Mouse (Mus musculus) G1E (cell line): ENCODE results near the gene Hs2st1. TPM values are rescaled to one million over a fixed set of nuclear protein-coding genes. Genes with fewer than 3 reads are reported as not detected.

Experiments used
- ATAC-seq: 2 replicates; pipeline ENCODE4 v1.8.0; 2016; ENCODE audit warnings: mild to moderate bottlenecking; ENCODE audit not compliant: insufficient number of reproducible peaks, poor library complexity, low FRiP score, severe bottlenecking; ENCODE audit errors: extremely low read depth
- DNase-seq: peaks from one replicate; pipeline ENCODE4 v3.0.0; 2012; ENCODE audit warnings: low spot score
- H3K27me3 ChIP-seq: 2 replicates; pipeline ENCODE4 v1.6.1; 2012; ENCODE audit warnings: mild to moderate bottlenecking, low read length, inconsistent platforms; ENCODE audit not compliant: insufficient read depth
- H3K36me3 ChIP-seq: replicated peaks from 2 replicates; pipeline ENCODE3; 2012; ENCODE audit warnings: mild to moderate bottlenecking, inconsistent platforms
- H3K4me1 ChIP-seq: 2 replicates; pipeline ENCODE4 v1.6.1; 2012; ENCODE audit warnings: low read depth, low read length, inconsistent platforms, mixed read lengths; ENCODE audit not compliant: insufficient read depth
- H3K4me3 ChIP-seq: 2 replicates; pipeline ENCODE4 v1.5.1; 2012; ENCODE audit warnings: low read depth, mild to moderate bottlenecking, inconsistent platforms, low read length, moderate library complexity, mixed read lengths
- H3K9me3 ChIP-seq: replicated peaks from 2 replicates; pipeline ENCODE4 v1.6.1; 2012; ENCODE audit warnings: inconsistent platforms
- CTCF ChIP-seq: IDR thresholded peaks from 2 replicates; pipeline ENCODE4 v1.5.1; 2012; ENCODE audit warnings: low read depth, low read length, inconsistent platforms, mixed read lengths
- GATA1 ChIP-seq: IDR thresholded peaks from 2 replicates; pipeline ENCODE4 v1.6.1; 2012; ENCODE audit warnings: borderline replicate concordance, low read length, inconsistent platforms, mixed read lengths
- GATA2 ChIP-seq: IDR thresholded peaks from 2 replicates; pipeline ENCODE4 v1.6.1; 2012; ENCODE audit warnings: low read depth, low read length, inconsistent platforms, borderline replicate concordance
- POLR2AphosphoS5 ChIP-seq: IDR thresholded peaks from 2 replicates; pipeline ENCODE4 v1.6.1; 2012; ENCODE audit warnings: low read depth, low read length, inconsistent platforms; ENCODE audit not compliant: insufficient replicate concordance
- TAL1 ChIP-seq: conservative IDR thresholded peaks from 2 replicates; pipeline ENCODE4 v1.6.1; 2012; ENCODE audit warnings: low read depth, low read length, inconsistent platforms, mixed read lengths
- polyA plus RNA-seq: library from polyadenylated mRNA; stranded (reverse); fragments of >175 nt; gene quantifications from 2 replicates; pipeline ENCODE4 v1.2.3, GENCODE M21; 2012
- total RNA-seq, 2 experiments: library from RNA; stranded (forward) in 1 of 2; stranded (reverse) in 1 of 2; fragments of 200-1000 nt in 1 of 2; fragments of >200 nt in 1 of 2; fragmentation: Nextera tagmentation in 1 of 2; gene quantifications; 2 replicates each; pipeline ENCODE4 v1.2.3; 2014 to 2017

Gene Hs2st1
- total and polyA plus RNA-seq, 3 experiments: 6.1 to 40.6 (median 37.8) TPM

GRCm38 (mm10) chr3:144433039-144433438, 136.9 kb downstream of the Hs2st1 start:
- no peak for DNase-seq
- no peak for TF ChIP-seq TAL1
- TF ChIP-seq GATA1: no peak
- TF ChIP-seq GATA2: no peak
- no peak for TF ChIP-seq CTCF
- TF ChIP-seq POLR2AphosphoS5: no peak
- no peak for ATAC-seq

GRCm38 (mm10) chr3:144432143-144432577, 137.8 kb downstream of the Hs2st1 start:
- TF ChIP-seq GATA2 (no peak), TAL1 (no peak), GATA1 (no peak), POLR2AphosphoS5 (no peak), CTCF (no peak)
- DNase-seq: no peak

More at GRCm38 (mm10) chr3:144433039-144433438, 136.9 kb downstream of the Hs2st1 start:
- Histone ChIP-seq H3K36me3 (peaks cover 67% of the 10 kb centered on the region), H3K4me3 (no peak overlapping the region), H3K4me1 (peaks cover 22% of the 10 kb centered on the region), H3K27me3 (no peaks in the 10 kb centered on the region), H3K9me3 (no peaks in the 10 kb centered on the region)

GRCm38 (mm10) chr3:144428514-144429431, 141.2 kb downstream of the Hs2st1 start:
- Histone ChIP-seq H3K9me3 (no peaks in the 10 kb centered on the region), H3K4me3 (no peak overlapping the region), H3K36me3 (peaks cover 50% of the 10 kb centered on the region), H3K4me1 (peaks cover 24% of the 10 kb centered on the region), H3K27me3 (no peaks in the 10 kb centered on the region)
- TF ChIP-seq GATA2 (no peak), TAL1 (peak; percentile 46; the same call in 1 of the 2 replicates), POLR2AphosphoS5 (no peak)
- DNase-seq: peak; percentile 11
- peak; percentile 88 for ATAC-seq

More at GRCm38 (mm10) chr3:144432143-144432577, 137.8 kb downstream of the Hs2st1 start:
- Histone ChIP-seq H3K4me3 (no peak overlapping the region), H3K27me3 (no peaks in the 10 kb centered on the region), H3K4me1 (peaks cover 22% of the 10 kb centered on the region), H3K9me3 (no peaks in the 10 kb centered on the region), H3K36me3 (peaks cover 64% of the 10 kb centered on the region)
- no peak for ATAC-seq

- H3K9me3 ChIP-seq: no peaks in the 10 kb centered on the region
- H3K27me3 ChIP-seq: peaks cover 1% of the 10 kb centered on the region; the same call in 1 of the 2 replicates
- no peak for TF ChIP-seq POLR2AphosphoS5
- no peak for TF ChIP-seq GATA2
- TF ChIP-seq CTCF: no peak
- no peak for TF ChIP-seq GATA1
- H3K4me1 ChIP-seq: peaks cover 16% of the 10 kb centered on the region
- H3K4me3 ChIP-seq: no peak overlapping the region
- H3K36me3 ChIP-seq: peaks cover 24% of the 10 kb centered on the region
- no peak for ATAC-seq
- DNase-seq: no peak
Measured at GRCm38 (mm10) chr3:144425041-144425448, 144.9 kb downstream of the Hs2st1 start.

GRCm38 (mm10) chr3:144421404-144422180, 148.4 kb downstream of the Hs2st1 start:
- TF ChIP-seq TAL1: no peak
- no peak for TF ChIP-seq POLR2AphosphoS5
- no peak for TF ChIP-seq GATA2
- TF ChIP-seq GATA1: no peak
- no peak for TF ChIP-seq CTCF
- ATAC-seq: no peak

GRCm38 (mm10) chr3:144413821-144414220, 156.2 kb downstream of the Hs2st1 start:
- ATAC-seq (no peak), DNase-seq (no peak)
- Histone ChIP-seq H3K4me3 (no peak overlapping the region), H3K9me3 (no peaks in the 10 kb centered on the region), H3K27me3 (peaks cover 20% of the 10 kb centered on the region), H3K36me3 (no peaks in the 10 kb centered on the region), H3K4me1 (peaks cover 18% of the 10 kb centered on the region)
- no peak for TF ChIP-seq TAL1
- TF ChIP-seq CTCF: no peak
- no peak for TF ChIP-seq POLR2AphosphoS5
- no peak for TF ChIP-seq GATA2
- no peak for TF ChIP-seq GATA1

More at GRCm38 (mm10) chr3:144421404-144422180, 148.4 kb downstream of the Hs2st1 start:
- Histone ChIP-seq H3K4me3 (no peak overlapping the region), H3K9me3 (no peaks in the 10 kb centered on the region), H3K36me3 (peaks cover 4% of the 10 kb centered on the region), H3K27me3 (peaks cover 14% of the 10 kb centered on the region), H3K4me1 (0 out of 2 replicates have a peak, but pooled peaks cover 2% of the 10 kb centered on the region)
- DNase-seq: no peak
